Mouse (Mus musculus) myocyte (in vitro differentiated cells): ENCODE measurements around the gene Tmem8b.

Source experiments
- E2F4 ChIP-seq: IDR thresholded peaks from one replicate; pipeline ENCODE4 v1.6.1; 2011; ENCODE audit warnings: mild to moderate bottlenecking, control low read depth, moderate library complexity; ENCODE audit not compliant: insufficient read depth
- POLR2A ChIP-seq: IDR thresholded peaks from one replicate; pipeline ENCODE4 v1.6.1; 2011; ENCODE audit warnings: low read depth, mild to moderate bottlenecking, control low read depth, moderate library complexity; ENCODE audit not compliant: insufficient read length
- TCF12 ChIP-seq: IDR thresholded peaks from one replicate; pipeline ENCODE4 v1.6.1; 2011; ENCODE audit warnings: mild to moderate bottlenecking, control low read depth; ENCODE audit not compliant: poor library complexity, insufficient read depth, severe bottlenecking
- USF1 ChIP-seq: IDR thresholded peaks from one replicate; pipeline ENCODE4 v1.6.1; 2011; ENCODE audit warnings: low read depth, mild to moderate bottlenecking, control low read depth, moderate library complexity

- TF ChIP-seq USF1 (no peak), POLR2A (no peak), E2F4 (no peak), TCF12 (no peak)
Measured at GRCm38 (mm10) chr4:43741526-43741925, 72.8 kb downstream of the Tmem8b start.
